Mouse (Mus musculus): ENCODE results near the gene Il3.

DNA sequence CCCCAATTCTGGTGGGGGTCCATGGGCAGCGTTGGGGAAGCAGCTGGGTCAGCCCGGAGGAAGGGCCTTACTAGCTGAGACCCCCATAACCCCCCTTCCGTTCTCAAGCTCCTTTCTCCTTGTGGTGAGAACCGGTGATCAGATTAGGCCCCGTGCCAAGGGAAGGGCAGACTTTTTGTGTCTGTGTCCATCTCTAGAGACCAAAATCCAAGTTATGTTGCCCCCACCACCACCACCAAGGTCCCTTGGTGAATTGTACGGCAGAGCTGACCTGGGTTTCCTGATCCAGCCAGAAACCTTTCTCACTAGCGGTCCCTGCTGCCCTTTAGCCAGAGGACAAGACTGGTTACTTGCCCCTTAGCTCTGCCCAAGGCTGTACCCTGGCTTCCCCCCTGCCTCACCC is 37.4 kb upstream of the Il3 start:
- TF ChIP-seq CTCF (IDR thresholded peaks at IDR 0.05) (no peak), EP300 (IDR thresholded peaks at IDR 0.05) (no peak)
